Mouse (Mus musculus): ENCODE results near the gene Osbp2.

DNA sequence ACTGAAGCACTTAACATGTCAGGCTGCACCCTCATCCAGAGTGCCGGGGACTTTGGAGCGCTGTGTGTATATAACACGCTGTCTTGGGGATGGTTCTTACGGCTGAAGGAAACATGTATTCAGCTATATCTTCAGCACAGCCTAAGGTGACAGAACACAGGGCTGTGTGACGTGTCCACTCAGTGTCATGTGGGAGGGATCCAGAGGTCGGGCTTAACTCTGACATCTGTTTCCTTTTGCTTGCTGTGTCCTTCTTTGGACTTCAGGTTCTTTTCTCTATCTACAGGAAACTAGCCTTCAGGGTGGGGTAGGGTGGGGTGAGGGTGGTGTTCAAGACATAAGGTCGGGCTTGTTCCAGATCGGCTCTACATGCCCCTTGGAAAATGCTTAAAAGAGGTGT is 156.6 kb downstream of the Osbp2 start:
- TF ChIP-seq ZC3H11A (IDR thresholded peaks at IDR 0.05; ENCODE audit: borderline replicate concordance, low read depth, low read length): no peak
- TF ChIP-seq ZNF384 (IDR thresholded peaks at IDR 0.05; ENCODE audit: low read depth, low read length): no peak
- no peak for TF ChIP-seq MAFK (IDR thresholded peaks at IDR 0.05; ENCODE audit: insufficient read depth, low read depth, low read length)
- no peak for TF ChIP-seq HCFC1 (IDR thresholded peaks at IDR 0.05; ENCODE audit: borderline replicate concordance, insufficient read depth, low read length)

Data from ES-E14 (cell line).